Mouse (Mus musculus): Measurements from ENCODE around the gene Ankzf1.
"Not testable (repeated sequence)": the region's sequence is repeated elsewhere in the genome, so short reads cannot be mapped to it uniquely, and the experiment has no call there.

Gene Ankzf1

DNA sequence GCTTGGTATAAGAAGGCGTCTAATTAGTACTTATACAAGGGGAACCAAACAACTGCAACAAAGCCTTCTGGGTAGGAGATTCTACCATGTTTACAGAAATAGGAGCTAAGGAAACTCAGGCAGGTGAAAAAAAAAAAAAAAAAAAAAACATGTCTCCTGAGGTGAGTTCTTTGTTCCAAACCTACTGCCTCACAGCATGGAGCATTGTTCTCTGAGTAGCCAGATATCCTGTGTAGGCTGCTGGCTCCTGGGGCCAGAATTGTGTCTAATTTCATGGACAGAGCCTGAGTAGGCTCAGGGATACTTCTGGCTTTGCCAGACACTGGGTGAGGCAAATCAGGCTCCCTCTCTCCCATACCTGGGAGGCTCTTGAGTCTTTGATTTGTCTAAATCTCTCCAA lies 35.7 kb downstream of the Ankzf1 start:
- DNase-seq = no peak

DNA sequence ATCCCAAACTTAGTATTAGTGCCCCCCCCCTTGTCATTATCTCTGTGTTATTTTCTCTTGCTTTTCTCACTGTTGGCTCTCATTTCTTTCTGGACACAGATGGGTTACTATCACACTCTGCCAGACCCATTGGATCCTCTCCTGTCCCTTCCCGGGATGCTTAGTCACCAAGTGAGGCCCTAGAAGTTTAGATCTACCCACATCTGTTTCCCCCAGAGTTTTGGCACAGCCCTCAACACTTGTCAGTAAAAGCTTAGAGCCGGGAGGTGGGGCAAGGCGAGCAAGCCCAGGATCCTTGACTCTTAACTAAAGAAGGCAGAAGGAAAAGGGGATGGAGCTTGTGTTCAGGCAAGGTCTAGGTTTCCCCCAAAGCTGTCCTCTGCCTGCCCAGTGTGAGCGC lies 37.2 kb downstream of the Ankzf1 start:
- no peak for DNase-seq

DNA sequence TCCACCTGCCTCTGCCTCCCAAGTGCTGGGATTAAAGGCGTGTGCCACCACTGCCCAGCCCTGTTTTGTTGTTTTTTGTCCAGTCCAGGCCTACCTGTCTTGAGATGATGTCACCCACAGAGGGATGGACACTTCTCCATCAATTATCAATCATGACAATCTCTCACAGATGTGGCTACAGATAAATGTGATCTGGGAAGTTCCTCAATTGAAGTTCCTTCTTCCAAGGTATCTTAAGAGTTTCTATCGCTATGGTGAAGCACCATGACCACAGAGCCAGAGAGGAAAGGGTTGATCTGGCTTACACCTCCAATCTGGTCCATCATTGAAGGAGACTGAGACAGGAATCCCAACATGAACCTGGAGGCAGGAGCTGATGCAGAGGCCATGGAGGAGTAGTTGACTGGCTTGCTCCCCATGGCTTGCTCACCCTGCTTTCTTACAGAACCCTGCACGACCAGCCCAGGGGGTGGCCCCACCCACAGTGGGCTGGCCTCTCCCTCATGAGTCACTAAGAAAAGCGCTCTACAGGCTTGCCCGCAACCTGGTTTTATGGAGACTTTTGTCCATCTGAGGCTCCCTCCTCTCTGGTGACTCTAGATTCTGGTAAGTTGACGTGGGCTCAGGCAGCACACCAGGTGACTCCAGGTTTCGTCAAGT lies 38.5 kb downstream of the Ankzf1 start:
- DNase-seq = no peak

DNA sequence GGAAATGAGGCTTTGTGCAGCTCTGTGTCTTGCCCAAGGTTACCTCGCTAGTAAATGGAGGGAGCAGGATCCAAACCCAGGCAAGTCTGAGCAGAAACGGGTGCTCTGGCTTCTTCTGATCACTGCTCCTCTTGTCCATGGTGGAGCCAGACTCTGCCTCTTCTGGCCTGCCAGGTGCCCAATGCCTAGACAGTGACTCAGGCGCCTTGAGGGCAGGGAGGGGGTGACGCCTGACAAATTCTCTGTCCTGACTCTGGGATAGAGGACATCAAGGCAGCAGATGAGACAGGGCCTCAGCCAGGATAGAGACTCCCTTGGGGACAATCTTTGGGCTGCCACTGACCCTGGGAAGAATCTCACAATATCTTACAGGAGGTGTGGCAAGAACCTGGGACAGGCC lies 39.3 kb downstream of the Ankzf1 start:
- no peak for DNase-seq

DNA sequence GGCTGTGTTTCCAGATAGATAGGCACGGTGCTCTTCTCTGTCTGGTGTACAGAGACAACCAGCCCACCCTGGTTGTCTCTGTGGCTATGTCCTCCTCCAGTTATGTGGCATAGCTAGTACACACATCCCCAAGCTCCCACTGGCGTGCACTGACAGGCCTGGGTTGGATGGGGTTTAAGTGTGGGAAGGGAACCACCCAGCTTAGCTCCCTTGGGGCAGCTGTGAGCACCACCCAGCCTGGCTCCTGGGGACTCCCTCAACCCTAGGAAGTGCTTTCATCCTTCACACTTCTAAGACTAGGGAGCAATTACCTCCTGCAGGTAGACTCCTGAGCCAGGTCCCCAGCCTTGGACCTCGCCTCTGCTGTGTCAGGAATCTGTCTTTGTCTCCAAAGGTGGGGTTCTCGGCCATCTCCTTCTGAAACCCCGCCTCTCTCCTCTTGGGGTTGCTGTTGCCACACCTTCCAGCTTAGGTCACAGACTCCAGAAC lies 39.8 kb downstream of the Ankzf1 start, which contains the start of gene A630095N17Rik:
Gene A630095N17Rik, minus strand, starts transcription at position 439 of the 489 bp plus-strand sequence.
- no peak for DNase-seq

DNA sequence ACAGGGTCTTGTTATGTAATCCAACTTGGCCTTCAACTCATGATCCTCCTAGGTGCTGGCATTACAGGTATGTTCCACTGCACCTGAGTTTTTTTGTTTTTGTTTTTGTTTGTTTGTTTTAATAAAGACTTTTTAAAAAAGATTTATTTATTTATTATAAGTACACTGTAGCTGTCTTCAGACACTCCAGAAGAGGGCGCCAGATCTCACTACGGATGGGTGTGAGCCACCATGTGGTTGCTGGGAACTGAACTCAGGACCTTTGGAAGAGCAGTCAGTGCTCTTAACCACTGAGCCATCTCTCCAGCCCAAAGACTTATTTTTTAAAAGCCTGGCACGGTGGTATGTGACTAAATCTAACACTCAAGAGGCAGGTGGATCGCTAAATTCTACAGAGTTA lies 40.5 kb downstream of the Ankzf1 start:
- DNase-seq = not testable (repeated sequence)

DNA sequence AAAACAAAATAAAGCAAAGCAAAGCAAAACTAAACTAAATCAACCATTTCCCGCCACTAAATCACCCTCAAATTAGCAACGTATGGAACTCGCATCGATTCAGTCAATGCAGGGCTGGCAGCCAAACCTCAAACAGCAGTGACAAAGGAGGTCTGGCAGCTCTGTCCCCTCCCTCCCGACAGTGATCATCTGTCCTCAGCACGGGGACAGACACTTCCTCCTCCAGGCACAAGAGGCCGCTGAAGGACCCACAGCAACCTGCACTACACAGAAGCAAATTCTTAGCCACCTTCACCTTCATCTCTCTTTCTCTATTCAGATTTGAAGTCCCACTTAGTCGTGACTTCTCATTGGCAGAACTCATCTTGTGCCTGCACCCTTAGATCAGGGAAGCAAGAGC lies 42.7 kb downstream of the Ankzf1 start:
- DNase-seq = peak; percentile 70 to 76

DNA sequence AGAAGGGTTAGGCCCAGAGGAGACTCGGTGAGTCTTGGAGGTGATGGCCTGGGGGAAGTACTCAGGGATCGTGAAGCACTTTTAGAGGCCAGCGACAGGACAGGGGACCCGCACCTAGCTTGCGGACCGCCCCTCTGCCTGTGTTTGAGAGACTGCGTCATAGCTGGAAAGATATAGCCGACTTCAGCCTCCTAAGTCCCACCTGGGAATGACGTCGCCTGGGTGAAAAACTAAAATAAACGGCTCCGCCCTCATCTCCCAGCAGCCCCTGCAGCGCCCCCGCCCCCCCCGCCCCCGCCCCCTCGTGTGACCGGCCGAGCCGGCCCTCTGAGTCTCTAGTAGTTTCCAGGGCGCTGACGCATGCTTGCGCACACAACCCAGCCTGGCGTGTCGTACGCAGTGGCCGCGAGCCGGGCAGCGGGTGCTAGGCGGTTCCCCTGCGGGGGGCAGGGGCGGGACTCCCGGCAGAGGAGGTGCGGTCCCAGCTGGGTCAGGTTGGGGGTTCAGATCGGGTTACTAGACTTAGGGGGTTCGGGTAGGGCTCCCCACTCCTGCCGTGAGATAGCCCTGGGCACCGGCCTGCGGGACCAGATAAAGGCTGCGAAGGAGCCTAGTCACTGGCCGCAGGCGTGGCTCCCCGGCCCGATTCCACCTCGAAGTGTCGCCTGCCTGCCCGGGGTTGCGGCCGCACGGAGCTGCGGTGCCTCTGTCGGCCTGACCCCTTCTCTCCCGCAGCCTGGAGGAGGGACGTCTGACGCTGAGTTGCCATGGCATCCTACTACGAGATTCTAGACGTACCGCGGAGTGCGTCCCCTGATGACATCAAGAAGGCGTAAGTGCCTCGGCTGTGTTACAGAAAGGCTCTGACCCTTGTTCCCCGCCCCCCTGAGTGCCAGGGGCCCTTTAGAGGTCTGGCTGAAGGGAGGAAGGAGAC lies 44.4 kb downstream of the Ankzf1 start, which contains the start of gene Dnajb2:
Gene Dnajb2, plus strand, starts transcription at position 290 of the 934 bp plus-strand sequence.
- peak; percentile 89 to 92 for DNase-seq

DNA sequence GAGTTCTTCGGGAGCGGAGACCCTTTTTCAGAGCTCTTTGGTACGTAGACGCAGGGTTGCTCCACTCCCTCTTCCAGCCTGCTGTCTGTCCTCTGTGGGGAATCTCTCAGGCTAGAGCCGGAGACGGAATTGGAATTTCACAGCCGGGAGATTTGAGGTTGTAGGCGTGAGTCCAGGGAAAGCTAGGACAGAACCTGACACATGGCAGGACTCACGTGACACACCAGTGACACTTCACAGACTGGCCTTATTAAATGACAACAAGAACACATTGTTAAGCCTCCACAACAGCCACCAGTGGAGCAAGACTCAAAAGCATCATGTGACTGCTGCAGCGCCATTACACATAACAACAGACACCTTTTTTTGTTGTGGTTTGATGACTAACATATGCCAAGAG lies 47.6 kb downstream of the Ankzf1 start:
- DNase-seq = no peak

DNA sequence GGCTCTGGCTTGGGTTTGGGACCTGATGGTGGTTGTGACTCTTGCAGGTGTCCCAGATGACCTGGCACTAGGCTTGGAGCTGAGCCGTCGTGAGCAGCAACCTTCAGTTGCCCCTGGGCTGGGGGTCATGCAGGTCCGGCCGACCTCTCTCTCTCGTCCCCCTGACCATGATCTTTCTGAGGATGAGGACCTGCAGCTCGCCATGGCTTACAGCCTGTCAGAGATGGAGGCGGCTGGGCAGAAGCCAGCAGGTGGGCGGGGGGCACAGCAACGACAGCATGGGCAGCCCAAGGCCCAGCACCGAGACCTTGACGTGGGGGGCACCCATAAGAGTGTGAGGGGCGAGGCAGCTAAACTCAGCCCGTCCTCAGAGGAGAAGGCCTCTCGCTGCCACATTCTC lies 51.5 kb downstream of the Ankzf1 start:
- no peak for DNase-seq

DNA sequence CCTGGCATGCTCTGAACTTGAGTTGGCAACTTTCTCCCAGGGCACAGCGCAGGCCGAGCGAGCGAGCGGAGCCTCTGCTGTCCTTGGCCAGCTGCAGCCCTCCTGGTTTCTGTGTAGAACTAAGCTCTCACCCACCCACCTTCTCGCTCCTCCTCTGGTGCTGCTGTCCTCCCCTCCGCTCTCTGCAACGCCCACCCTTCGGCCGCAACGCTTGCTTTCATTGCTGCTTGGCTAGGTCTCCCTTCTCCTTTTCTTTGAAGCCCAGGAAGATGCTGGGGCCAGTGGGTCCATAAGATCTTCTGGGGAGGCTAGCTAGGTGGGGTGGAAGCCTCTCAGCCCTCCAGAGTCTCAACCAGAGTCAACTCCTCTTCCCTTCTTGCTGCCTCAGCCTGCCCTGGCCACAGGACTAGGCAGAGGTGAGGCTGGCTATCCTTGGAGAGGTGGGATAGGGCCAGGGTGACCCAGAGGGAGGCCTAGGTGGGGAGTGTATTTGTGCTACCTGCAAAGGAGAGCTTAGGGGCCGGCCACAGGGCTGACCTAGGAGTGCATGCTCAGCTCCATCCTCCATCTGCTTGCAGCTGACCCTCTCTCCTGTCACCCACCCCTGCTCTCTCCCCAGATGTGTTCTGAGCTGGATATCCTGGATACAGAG lies 52.4 kb downstream of the Ankzf1 start:
- DNase-seq = no peak

DNA sequence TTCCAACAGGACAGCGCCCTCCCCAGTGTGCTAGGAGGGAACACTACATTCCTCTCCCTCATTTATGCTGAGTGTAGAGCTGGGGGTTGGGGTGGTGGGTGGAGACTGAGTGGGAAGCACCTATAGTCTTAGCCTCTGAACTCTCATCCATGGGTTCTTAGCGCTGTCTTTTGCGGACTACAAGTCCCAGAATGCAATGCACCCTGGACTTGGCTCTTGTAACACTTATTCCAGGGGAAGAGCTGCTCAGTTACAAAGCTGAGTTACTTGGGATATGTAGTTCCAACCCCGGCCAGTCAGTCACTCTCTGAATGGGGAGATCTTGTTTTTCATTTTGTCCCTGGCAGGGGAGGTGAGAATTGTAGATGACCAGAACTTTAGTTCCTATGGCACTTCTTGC lies 52.9 kb downstream of the Ankzf1 start:
- peak in 1 of 2 experiments; percentile 19 for DNase-seq

DNA sequence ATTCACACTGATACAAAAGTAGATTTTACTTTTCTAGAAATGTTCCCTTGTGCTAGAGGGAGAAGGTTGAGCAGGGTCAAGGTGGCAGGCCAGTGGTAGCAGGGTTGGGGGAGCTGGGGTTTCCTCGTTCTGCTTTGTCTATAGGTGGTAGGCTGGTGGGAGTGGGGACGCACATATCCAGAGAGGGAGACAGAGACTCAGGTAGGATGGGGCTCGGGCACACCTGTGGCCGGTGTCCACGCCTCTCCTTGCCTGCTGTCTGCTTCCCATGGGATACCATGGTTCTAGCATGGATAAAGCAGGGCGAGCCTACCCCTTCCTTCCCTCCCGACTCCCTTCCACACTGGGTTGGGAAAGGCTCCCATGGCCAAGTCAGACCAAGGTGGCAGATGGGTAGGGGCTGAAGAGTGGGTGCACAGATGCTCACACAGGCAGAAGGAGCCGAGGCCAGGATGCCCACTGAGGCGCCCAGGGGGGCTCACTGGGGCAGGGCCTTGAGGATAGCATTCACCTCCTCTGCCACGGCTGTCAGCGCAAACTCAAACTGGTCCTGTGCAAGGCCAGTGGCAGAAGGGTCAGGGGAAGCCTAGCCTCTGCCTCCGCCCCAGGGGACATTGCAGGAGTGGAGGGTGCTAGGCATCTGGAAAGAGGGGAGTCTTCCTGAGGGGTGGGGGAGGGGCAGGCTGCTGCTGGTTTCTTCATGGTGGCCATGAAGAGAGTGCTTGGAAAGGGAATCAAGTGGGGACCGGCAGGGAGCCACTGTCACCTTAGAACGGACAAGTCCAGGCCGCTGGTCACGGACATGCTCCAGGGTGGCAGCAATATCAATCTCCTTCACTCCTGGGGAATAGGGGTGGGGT lies 55.4 kb downstream of the Ankzf1 start:
- no peak for DNase-seq

DNA sequence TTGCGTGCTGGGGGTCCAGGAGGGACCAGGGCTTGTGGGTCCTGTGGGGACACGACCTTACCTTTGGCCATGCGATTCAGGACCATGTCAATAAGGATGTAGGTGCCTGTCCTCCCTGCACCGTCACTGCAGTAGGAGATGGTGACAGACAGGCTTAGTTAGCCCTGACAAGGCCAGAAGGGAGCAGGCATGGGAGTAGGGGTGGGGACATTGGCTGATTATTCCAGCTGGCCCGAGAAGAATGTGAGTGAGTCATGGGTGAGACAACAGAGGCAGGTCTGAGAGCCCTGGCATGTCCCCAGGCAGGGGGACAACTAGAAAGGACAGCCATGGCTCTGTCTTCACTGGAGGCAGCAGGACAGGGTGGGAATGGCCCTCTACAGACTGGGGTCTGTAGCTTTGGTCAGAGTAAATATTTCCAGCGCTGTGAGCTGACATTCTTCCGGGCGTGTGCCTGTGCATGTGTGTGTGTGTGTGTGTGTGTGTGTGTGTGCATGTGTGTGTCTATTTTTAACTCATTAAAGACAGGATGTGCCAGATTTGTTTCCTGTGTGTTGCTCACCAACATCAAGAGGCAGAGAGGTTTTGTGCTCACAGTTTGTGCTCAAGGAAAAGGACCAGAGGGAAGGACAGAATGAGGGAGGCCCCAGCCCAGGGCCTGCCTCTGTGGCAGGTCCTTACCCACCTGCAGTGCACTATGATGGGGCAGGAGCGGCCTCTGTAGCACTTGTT lies 56.3 kb downstream of the Ankzf1 start:
- DNase-seq = no peak

All from B cell, adult 2 months (primary cell).